Mouse (Mus musculus): Measurements from ENCODE around the gene Tigar. TPM values are rescaled to one million over a fixed set of nuclear protein-coding genes. Genes with fewer than 3 reads are reported as not detected.
A peak's percentile ranks its signal among the peaks of the same experiment; 100 is the strongest.

Tigar gene
- polyA plus RNA-seq, 1 experiment from 2014 or later = 7.4 TPM

DNA sequence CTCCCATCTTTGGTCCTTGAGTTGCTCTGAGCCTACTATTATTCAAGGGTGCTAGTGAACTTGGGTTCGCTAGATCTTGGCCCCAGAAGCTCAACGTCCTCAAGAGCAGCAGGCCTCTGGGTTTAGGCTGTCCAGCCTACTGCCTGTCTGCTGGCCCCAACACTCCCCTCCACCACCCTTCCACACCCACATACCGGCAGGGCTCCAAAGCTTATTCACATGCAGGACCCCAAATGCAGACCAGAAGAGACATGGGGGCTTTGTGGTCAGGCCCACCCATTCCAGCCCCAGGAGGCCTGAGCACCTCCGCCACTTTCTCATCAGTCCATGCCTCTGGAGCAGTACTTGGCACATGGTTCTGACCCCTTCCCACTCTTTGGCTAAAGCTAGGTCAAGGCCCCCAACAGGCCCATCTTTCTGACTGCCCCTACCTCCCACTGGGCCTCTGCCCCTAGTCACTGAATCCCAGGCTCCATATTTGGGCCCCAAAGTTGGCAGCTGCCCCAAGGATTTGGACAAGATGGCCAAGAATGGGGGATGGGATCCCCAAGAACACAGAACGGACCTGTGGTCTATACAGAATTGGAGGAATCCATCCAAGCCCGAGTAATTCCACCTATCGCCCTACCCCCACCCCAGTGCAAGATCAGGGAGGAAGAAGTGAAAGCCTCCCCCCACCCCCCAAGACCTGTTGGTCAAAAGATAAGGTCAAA lies 34.4 kb upstream of the Tigar start:
- H3K4me3 ChIP-seq (ENCODE audit: low read depth, low read length) = no peak overlapping the region
- H3K27ac ChIP-seq (ENCODE audit: low read depth, low read length) = peak overlapping the region; percentile 9; the same call in 1 of the 2 replicates
- peaks cover 13% of the 10 kb centered on the region for H3K4me1 ChIP-seq (ENCODE audit: control insufficient read depth, insufficient read depth, low read length)
- H3K27me3 ChIP-seq (replicated peaks; ENCODE audit: control insufficient read depth, insufficient read depth, low read length) = no peaks in the 10 kb centered on the region
- peaks cover 74% of the 10 kb centered on the region for H3K36me3 ChIP-seq (ENCODE audit: control insufficient read depth, insufficient read depth, low read length)
- H3K4me2 ChIP-seq (ENCODE audit: low read length) = no peak overlapping the region
- no peaks in the 10 kb centered on the region for H3K9me3 ChIP-seq (replicated peaks; ENCODE audit: control insufficient read depth, low read length)
- DNase-seq (ENCODE audit: low spot score) = no peak
- no peak overlapping the region; the same call in 1 of the 2 replicates for H3K9ac ChIP-seq (ENCODE audit: low read length)
- ATAC-seq = no peak
- 81% methylated on average over 7 of the region's 7 CpGs for WGBS

DNA sequence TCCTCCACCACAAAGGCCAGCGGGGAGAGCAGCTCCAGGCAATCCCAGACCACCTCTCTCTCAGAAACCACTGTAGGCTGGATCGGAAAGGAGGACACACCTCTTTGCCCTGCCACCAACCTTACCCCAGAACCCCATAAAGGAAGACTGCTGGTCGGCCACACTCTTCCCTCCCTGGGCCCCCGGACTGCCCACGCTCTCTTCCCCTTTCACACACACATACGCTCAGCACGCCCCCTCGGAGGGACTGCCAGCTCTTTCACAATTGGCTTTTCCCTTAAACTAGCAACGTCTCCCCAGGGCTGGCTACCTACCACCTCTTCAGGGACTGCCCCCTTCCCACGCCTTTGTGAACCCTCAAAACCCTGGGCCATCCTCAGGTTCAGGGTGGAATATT lies 33.8 kb upstream of the Tigar start:
- DNase-seq (ENCODE audit: low spot score) (no peak), ATAC-seq (no peak)
- 65% methylated on average over 10 of the region's 10 CpGs for WGBS
- Histone ChIP-seq H3K36me3 (ENCODE audit: control insufficient read depth, insufficient read depth, low read length) (peaks cover 80% of the 10 kb centered on the region), H3K27me3 (replicated peaks; ENCODE audit: control insufficient read depth, insufficient read depth, low read length) (no peaks in the 10 kb centered on the region), H3K4me1 (ENCODE audit: control insufficient read depth, insufficient read depth, low read length) (peaks cover 13% of the 10 kb centered on the region), H3K4me2 (ENCODE audit: low read length) (no peak overlapping the region), H3K4me3 (ENCODE audit: low read depth, low read length) (no peak overlapping the region), H3K27ac (ENCODE audit: low read depth, low read length) (peak overlapping the region; percentile 9; the same call in 1 of the 2 replicates), H3K9me3 (replicated peaks; ENCODE audit: control insufficient read depth, low read length) (no peaks in the 10 kb centered on the region), H3K9ac (ENCODE audit: low read length) (peak overlapping the region; percentile 8; the same call in 1 of the 2 replicates)

DNA sequence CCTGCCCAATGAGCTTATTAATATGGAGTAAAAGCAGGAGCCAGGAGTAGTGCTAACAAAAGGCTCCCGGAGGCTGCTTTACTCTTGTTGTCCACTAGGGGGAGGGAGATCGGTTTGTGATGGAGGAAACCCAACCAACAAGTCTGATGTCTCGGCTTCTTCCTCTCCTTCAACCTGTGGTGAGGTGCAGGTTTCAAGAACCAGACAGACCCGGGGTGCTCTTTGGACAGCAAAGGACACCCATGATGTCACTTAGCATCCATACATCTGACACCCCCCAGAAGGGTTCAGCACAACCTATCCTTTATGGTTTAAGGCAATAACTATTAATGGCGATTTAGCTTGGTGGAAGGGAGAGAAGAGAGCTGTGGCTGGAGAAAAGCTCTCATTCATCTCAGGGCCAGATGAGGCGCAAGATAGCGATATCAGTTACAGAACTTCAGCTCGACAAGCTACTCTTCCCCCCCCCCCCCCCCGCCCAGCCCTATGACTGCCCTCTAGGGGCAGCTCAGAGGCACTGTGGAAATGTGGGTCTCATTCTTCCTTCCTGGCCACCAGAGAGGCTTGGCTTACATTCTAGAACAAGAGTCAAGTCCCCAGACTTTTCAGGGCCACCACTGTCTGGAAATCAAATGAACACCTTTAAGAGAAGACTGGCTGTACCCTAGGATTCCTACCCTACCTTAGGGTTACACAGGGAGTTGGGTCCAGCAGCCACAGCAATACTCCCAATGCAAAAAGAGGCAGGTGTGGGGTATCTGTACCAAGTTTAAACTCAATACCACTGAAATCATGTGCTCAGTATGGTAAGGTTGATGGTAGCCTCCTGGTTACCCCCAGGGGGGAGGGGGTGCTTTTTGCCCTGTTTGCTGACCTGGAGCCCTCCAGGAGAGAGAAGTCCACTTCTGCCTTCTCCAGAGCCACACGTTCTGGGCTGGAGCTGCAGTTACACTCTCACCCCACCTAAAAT lies 33.1 kb upstream of the Tigar start:
- DNase-seq (ENCODE audit: low spot score) (peak; percentile 90), ATAC-seq (peak; percentile 69)
- no peak overlapping the region for H3K27ac ChIP-seq (ENCODE audit: low read depth, low read length)
- peak overlapping the region; percentile 20; the same call in 1 of the 2 replicates for H3K4me2 ChIP-seq (ENCODE audit: low read length)
- H3K4me1 ChIP-seq (ENCODE audit: control insufficient read depth, insufficient read depth, low read length) = peaks cover 13% of the 10 kb centered on the region
- no peaks in the 10 kb centered on the region for H3K9me3 ChIP-seq (replicated peaks; ENCODE audit: control insufficient read depth, low read length)
- no peak overlapping the region for H3K9ac ChIP-seq (ENCODE audit: low read length)
- H3K4me3 ChIP-seq (ENCODE audit: low read depth, low read length) = no peak overlapping the region
- no peaks in the 10 kb centered on the region for H3K27me3 ChIP-seq (replicated peaks; ENCODE audit: control insufficient read depth, insufficient read depth, low read length)
- H3K36me3 ChIP-seq (ENCODE audit: control insufficient read depth, insufficient read depth, low read length) = peaks cover 87% of the 10 kb centered on the region
- WGBS = 19% methylated on average over 9 of the region's 10 CpGs

DNA sequence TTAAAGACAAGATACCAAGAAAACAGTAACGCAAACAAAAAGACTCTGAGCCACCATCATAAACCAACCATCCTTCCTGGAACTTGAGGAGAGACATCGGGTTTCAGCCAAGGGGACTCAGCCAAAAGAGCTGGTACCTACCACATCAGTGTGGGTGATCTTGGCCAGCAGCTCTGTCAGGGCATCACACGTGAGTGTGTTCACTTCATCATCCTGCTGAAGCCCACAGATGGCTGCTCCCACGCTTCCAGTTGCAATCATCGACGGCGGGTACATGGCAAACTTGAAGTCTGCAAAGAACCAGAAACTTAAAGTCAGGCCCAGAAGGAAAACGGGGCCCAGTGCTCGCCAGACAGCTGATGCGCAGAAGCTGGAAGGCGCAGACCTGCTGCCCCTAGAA lies 29.6 kb upstream of the Tigar start:
- Histone ChIP-seq H3K27me3 (replicated peaks; ENCODE audit: control insufficient read depth, insufficient read depth, low read length) (no peaks in the 10 kb centered on the region), H3K27ac (ENCODE audit: low read depth, low read length) (no peak overlapping the region), H3K9me3 (replicated peaks; ENCODE audit: control insufficient read depth, low read length) (no peaks in the 10 kb centered on the region), H3K4me1 (ENCODE audit: control insufficient read depth, insufficient read depth, low read length) (peaks cover 8% of the 10 kb centered on the region), H3K36me3 (ENCODE audit: control insufficient read depth, insufficient read depth, low read length) (peaks cover 71% of the 10 kb centered on the region), H3K4me2 (ENCODE audit: low read length) (no peak overlapping the region), H3K4me3 (ENCODE audit: low read depth, low read length) (no peak overlapping the region), H3K9ac (ENCODE audit: low read length) (no peak overlapping the region)
- DNase-seq (ENCODE audit: low spot score) (no peak), ATAC-seq (no peak)
- WGBS = 93% methylated on average over 11 of the region's 11 CpGs

GRCm38 (mm10) chr6:127133433-127134245 lies 24.3 kb upstream of the Tigar start:
- peak overlapping the region; percentile 39 for H3K4me2 ChIP-seq (ENCODE audit: low read length)
- DNase-seq (ENCODE audit: low spot score) (peak; percentile 91), ATAC-seq (peak; percentile 91)
- peaks cover 34% of the 10 kb centered on the region for H3K4me1 ChIP-seq (ENCODE audit: control insufficient read depth, insufficient read depth, low read length)
- peak overlapping the region; percentile 74 for H3K27ac ChIP-seq (ENCODE audit: low read depth, low read length)
- 13% methylated on average over 15 of the region's 16 CpGs for WGBS
- H3K36me3 ChIP-seq (ENCODE audit: control insufficient read depth, insufficient read depth, low read length) = peaks cover 76% of the 10 kb centered on the region
- H3K9me3 ChIP-seq (replicated peaks; ENCODE audit: control insufficient read depth, low read length) = no peaks in the 10 kb centered on the region
- H3K9ac ChIP-seq (ENCODE audit: low read length) = peak overlapping the region; percentile 35; the same call in 1 of the 2 replicates
- H3K4me3 ChIP-seq (ENCODE audit: low read depth, low read length) = 0 out of 2 replicates have a peak overlapping the region, but pooled peaks have one; percentile 8
- H3K27me3 ChIP-seq (replicated peaks; ENCODE audit: control insufficient read depth, insufficient read depth, low read length) = no peaks in the 10 kb centered on the region

DNA sequence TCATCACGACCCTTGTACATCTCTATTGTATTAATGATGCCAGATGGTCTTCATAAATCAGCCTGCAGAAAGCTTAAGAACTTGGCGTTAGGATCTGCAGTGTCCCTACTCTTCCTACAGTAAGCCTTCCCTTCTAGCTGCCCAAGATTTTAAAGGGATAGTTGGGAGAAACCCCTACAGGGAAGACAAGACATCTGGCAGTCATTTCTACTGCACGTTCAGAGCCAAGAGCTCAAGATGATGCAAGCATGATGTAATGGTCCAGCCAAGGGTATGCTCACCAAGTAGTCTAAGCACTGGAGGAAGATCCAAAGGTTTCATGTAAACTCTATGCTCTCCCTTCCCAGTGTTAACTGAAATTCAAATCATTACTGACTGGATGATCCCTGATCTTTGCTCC lies 23.4 kb upstream of the Tigar start:
- Histone ChIP-seq H3K36me3 (ENCODE audit: control insufficient read depth, insufficient read depth, low read length) (peaks cover 71% of the 10 kb centered on the region), H3K4me2 (ENCODE audit: low read length) (no peak overlapping the region), H3K27ac (ENCODE audit: low read depth, low read length) (no peak overlapping the region), H3K4me1 (ENCODE audit: control insufficient read depth, insufficient read depth, low read length) (peaks cover 34% of the 10 kb centered on the region), H3K4me3 (ENCODE audit: low read depth, low read length) (no peak overlapping the region), H3K9me3 (replicated peaks; ENCODE audit: control insufficient read depth, low read length) (no peaks in the 10 kb centered on the region), H3K9ac (ENCODE audit: low read length) (no peak overlapping the region), H3K27me3 (replicated peaks; ENCODE audit: control insufficient read depth, insufficient read depth, low read length) (no peaks in the 10 kb centered on the region)
- no peak for ATAC-seq
- DNase-seq (ENCODE audit: low spot score) = no peak
- 55% methylated on average over 3 of the region's 3 CpGs for whole genome bisulfite sequencing

- Histone ChIP-seq H3K4me1 (ENCODE audit: control insufficient read depth, insufficient read depth, low read length) (peaks cover 34% of the 10 kb centered on the region), H3K4me3 (ENCODE audit: low read depth, low read length) (no peak overlapping the region), H3K36me3 (ENCODE audit: control insufficient read depth, insufficient read depth, low read length) (peaks cover 71% of the 10 kb centered on the region), H3K27me3 (replicated peaks; ENCODE audit: control insufficient read depth, insufficient read depth, low read length) (no peaks in the 10 kb centered on the region), H3K9me3 (replicated peaks; ENCODE audit: control insufficient read depth, low read length) (no peaks in the 10 kb centered on the region), H3K9ac (ENCODE audit: low read length) (no peak overlapping the region), H3K27ac (ENCODE audit: low read depth, low read length) (peak overlapping the region; percentile 27; the same call in 1 of the 2 replicates), H3K4me2 (ENCODE audit: low read length) (no peak overlapping the region)
- no peak for DNase-seq (ENCODE audit: low spot score)
- WGBS = 89% methylated on average over 3 of the region's 3 CpGs
- ATAC-seq = no peak
These were observed 22.6 kb upstream of the Tigar start for GRCm38 (mm10) chr6:127131946-127132345.

- peak; percentile 22 for ATAC-seq
- H3K4me1 ChIP-seq (ENCODE audit: control insufficient read depth, insufficient read depth, low read length) = peaks cover 34% of the 10 kb centered on the region
These were observed 21.0 kb upstream of the Tigar start for GRCm38 (mm10) chr6:127130377-127130776.

More at GRCm38 (mm10) chr6:127130377-127130776, 21.0 kb upstream of the Tigar start:
- Histone ChIP-seq H3K27ac (ENCODE audit: low read depth, low read length) (peak overlapping the region; percentile 39; the same call in 1 of the 2 replicates), H3K27me3 (replicated peaks; ENCODE audit: control insufficient read depth, insufficient read depth, low read length) (no peaks in the 10 kb centered on the region), H3K9ac (ENCODE audit: low read length) (0 out of 2 replicates have a peak overlapping the region, but pooled peaks have one; percentile 29), H3K4me2 (ENCODE audit: low read length) (no peak overlapping the region), H3K9me3 (replicated peaks; ENCODE audit: control insufficient read depth, low read length) (no peaks in the 10 kb centered on the region), H3K36me3 (ENCODE audit: control insufficient read depth, insufficient read depth, low read length) (peaks cover 70% of the 10 kb centered on the region), H3K4me3 (ENCODE audit: low read depth, low read length) (no peak overlapping the region)
- WGBS = 40% methylated on average over 13 of the region's 13 CpGs
- peak; percentile 75 for DNase-seq (ENCODE audit: low spot score)
